Mouse (Mus musculus) olfactory bulb, adult 2 months (tissue): ENCODE data around the gene Ptgfrn. TPM values are rescaled to one million over a fixed set of nuclear protein-coding genes. Genes with fewer than 3 reads are reported as not detected.

Experiments used
- H3K27ac ChIP-seq: fragments of 200-500 bp; 2 replicates; pipeline ENCODE4 v1.5.1; 2012; ENCODE audit warnings: low read depth, low read length; ENCODE audit not compliant: insufficient read depth
- H3K4me1 ChIP-seq: fragments of 200-500 bp; 2 replicates; pipeline ENCODE4 v1.6.1; 2012; ENCODE audit warnings: low read length; ENCODE audit not compliant: control insufficient read depth, insufficient read depth
- H3K4me3 ChIP-seq: fragments of 200-500 bp; 2 replicates; pipeline ENCODE4 v1.5.1; 2012; ENCODE audit warnings: mild to moderate bottlenecking, low read depth, low read length, moderate library complexity; ENCODE audit not compliant: insufficient read depth
- CTCF ChIP-seq: fragments of 200-500 bp; IDR thresholded peaks from 2 replicates; pipeline ENCODE4 v1.5.1; 2012; ENCODE audit warnings: low read depth, mild to moderate bottlenecking, low read length, moderate library complexity; ENCODE audit not compliant: insufficient read depth
- POLR2A ChIP-seq: fragments of 200-500 bp; IDR thresholded peaks from 2 replicates; pipeline ENCODE4 v1.6.1; 2012; ENCODE audit warnings: mild to moderate bottlenecking, low read depth, low read length, moderate library complexity; ENCODE audit not compliant: insufficient read depth
- WGBS: fragments of 180-500 bp; shearing (Covaris S2); methylation state at CpG from one replicate; pipeline ENCODE4 v1.1.7; 2018; 5-methylcytosine and 5-hydroxymethylcytosine counted together
- polyA plus RNA-seq: library from polyadenylated mRNA; stranded (reverse); fragments of >200 nt; gene quantifications from 2 replicates; pipeline ENCODE4 v1.2.4, GENCODE M21; 2012; ENCODE audit warnings: low replicate concordance; ENCODE audit not compliant: missing spikeins, insufficient read depth, insufficient read length

Ptgfrn gene
- polyA plus RNA-seq, 1 experiment, result not detected

DNA sequence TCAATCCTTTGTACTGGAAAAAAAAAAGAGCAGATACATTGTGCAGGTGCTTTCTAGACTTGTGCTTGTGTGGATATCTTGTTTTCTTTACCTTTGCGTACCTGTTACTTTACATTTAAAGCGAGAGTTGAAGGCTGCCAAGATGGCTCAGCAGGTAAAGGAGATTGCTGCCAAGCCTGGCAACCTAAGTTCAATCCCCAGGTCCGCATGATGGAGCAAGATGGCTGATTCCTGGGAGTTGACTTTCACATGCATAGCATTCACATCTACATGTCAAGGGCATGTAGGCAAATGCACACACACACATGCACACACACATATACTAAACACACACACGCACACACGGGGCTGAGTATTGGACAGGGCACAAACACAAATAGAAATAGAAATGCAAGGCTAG lies 14.6 kb upstream of the Ptgfrn start:
- no peak overlapping the region for H3K27ac ChIP-seq
- no peak overlapping the region for H3K4me3 ChIP-seq
- no peaks in the 10 kb centered on the region for H3K4me1 ChIP-seq
- WGBS, result 99% methylated on average over 5 of the region's 5 CpGs
- no peak for TF ChIP-seq CTCF
- no peak for TF ChIP-seq POLR2A

GRCm38 (mm10) chr3:101122479-101122878 lies 12.4 kb upstream of the Ptgfrn start:
- H3K4me1 ChIP-seq, result no peaks in the 10 kb centered on the region
- no peak overlapping the region for H3K4me3 ChIP-seq
- WGBS, result 83% methylated on average over 3 of the region's 3 CpGs
- H3K27ac ChIP-seq, result no peak overlapping the region
- TF ChIP-seq CTCF (no peak), POLR2A (no peak)

DNA sequence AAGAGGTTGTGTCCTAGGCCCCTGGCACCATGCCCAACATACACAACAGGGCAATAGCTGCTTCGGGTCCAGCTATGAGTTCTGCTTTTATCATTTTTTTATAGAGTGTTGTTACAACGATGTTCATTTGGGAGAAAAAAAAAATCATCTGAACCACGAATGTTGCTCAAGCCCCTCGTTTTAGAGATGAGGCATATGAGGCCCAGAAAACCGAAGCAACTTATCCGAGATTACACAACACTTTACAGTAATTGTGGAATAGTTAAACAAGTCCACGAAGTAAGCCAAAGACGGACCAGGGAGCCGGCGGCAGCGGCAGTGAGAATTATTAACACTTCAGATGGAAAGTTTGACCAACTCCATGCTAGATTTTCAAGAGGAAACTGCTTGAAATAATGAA lies 7.7 kb upstream of the Ptgfrn start:
- WGBS, result 95% methylated on average over 11 of the region's 11 CpGs
- Histone ChIP-seq H3K4me1 (no peaks in the 10 kb centered on the region), H3K4me3 (no peak overlapping the region), H3K27ac (no peak overlapping the region)
- TF ChIP-seq POLR2A, result no peak
- no peak for TF ChIP-seq CTCF

- 96% methylated on average over 8 of the region's 8 CpGs for WGBS
- no peak overlapping the region for H3K4me3 ChIP-seq
- H3K4me1 ChIP-seq, result no peaks in the 10 kb centered on the region
- H3K27ac ChIP-seq, result no peak overlapping the region
- TF ChIP-seq CTCF, result no peak
- no peak for TF ChIP-seq POLR2A
Measured at GRCm38 (mm10) chr3:101117386-101117749, 7.3 kb upstream of the Ptgfrn start.

DNA sequence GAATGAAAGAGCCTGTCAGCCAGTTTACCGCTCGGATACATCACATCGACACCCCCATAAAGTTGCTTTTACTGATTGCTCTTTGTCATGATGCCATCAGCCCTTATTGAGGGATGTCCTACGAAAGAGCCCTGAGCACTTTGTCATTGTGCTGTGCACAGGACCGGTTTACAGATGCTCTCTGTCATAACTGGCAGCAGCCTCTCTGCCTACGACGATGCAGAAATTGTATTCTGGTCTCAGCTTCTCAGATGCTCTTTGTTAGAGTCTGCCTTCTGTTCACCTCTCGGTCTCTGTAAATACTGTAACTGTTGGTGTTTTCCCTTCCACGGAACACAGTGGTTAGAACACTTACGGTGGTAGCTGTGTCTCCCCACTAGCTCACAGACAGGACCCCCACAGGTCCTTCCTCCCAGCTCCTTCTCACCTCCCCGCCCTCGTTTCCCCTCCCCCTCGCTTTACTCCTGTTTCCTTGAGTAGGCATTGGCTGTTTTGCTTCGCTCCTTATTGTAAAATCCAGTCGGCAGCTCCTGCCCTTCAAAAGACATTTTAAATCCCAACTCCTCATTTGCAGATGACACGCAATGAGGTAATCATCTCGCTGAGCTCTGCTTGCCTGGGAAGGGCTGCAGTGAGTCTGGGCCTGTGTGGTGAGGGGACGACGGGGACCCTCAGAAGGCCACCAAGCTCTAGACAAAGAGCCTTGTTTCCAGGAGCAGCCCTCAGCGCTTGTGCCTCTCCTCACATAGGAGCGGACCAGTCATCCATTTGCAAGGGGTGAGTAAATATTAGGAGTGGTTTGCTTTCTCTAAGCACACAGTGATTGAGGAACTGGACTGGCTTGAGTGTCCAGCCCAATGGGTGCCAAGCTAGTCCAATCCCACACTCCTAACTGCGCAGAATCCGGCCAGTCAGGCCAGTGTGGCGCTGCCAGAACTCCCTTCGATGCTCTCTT lies 6.6 kb upstream of the Ptgfrn start:
- 59% methylated on average over 25 of the region's 25 CpGs for WGBS
- TF ChIP-seq CTCF (no peak), POLR2A (no peak)
- no peak overlapping the region for H3K27ac ChIP-seq

DNA sequence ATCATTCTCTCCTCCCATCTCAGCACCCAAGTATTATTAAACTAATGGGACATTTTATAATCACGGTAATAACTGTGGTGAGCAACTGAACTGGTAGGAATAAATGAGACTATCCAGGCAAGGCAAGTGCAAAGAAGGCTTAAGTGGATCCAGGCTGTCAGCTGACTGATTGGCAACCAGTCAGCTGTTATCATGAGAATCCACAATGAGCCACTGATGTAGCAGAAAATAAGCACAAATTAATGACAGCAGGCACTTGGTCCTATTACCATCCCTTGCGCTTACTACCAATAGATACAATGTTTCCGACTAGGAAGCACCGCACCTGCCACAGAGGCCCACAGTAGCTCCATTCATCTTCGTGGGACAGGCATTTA lies 2.4 kb upstream of the Ptgfrn start:
- Histone ChIP-seq H3K4me3 (no peak overlapping the region), H3K27ac (no peak overlapping the region), H3K4me1 (peaks cover 11% of the 10 kb centered on the region; the same call in 1 of the 2 replicates)
- 80% methylated on average over 5 of the region's 5 CpGs for WGBS
- TF ChIP-seq CTCF, result no peak

More for the DNA sequence above, 6.6 kb upstream of the Ptgfrn start:
- peaks cover 2% of the 10 kb centered on the region; the same call in 1 of the 2 replicates for H3K4me1 ChIP-seq
- no peak overlapping the region for H3K4me3 ChIP-seq

GRCm38 (mm10) chr3:101111848-101112517 lies 1.9 kb upstream of the Ptgfrn start:
- TF ChIP-seq POLR2A (no peak), CTCF (no peak)
- H3K4me1 ChIP-seq, result peaks cover 11% of the 10 kb centered on the region; the same call in 1 of the 2 replicates
- H3K27ac ChIP-seq, result no peak overlapping the region
- H3K4me3 ChIP-seq, result no peak overlapping the region
- 69% methylated on average over 7 of the region's 7 CpGs for WGBS

DNA sequence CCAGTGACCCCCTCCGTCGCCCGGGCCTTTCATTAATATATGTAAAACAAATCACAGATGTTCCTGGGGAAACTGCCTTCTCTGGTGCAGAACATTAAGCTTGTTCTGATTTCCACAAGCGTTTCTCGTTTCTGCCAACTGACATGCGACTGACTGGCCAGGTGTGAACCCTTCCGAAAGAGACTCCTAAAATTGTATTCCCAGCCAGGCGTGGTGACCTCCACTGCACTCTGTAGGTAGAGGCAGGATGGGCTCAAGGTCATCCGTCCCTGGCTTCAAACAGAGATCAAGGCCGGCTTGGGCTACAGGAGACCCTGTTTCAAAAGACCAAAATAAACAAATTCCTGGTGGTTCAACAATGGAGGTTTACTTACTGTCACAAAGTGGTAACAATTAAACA lies 1.2 kb upstream of the Ptgfrn start:
- no peak overlapping the region for H3K4me3 ChIP-seq
- no peak for TF ChIP-seq CTCF
- no peak for TF ChIP-seq POLR2A
- 73% methylated on average over 10 of the region's 10 CpGs for WGBS
- H3K27ac ChIP-seq, result no peak overlapping the region
- H3K4me1 ChIP-seq, result peaks cover 11% of the 10 kb centered on the region; the same call in 1 of the 2 replicates

DNA sequence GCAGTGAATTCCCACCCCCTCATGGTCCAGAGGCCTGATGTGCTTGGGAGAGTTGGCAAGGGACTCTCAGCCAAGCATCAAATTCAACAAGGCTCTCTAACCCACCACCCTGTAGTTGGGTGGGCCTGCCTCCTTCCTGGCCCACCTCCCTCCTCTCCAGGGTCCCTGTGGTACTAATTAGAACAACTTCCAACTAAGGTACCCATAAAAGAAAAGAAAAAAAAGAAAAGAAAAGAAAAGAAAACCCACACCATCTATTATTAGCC lies 693 bp upstream of the Ptgfrn start:
- Histone ChIP-seq H3K4me1 (peaks cover 12% of the 10 kb centered on the region), H3K27ac (no peak overlapping the region)
- TF ChIP-seq POLR2A (no peak), CTCF (no peak)

DNA sequence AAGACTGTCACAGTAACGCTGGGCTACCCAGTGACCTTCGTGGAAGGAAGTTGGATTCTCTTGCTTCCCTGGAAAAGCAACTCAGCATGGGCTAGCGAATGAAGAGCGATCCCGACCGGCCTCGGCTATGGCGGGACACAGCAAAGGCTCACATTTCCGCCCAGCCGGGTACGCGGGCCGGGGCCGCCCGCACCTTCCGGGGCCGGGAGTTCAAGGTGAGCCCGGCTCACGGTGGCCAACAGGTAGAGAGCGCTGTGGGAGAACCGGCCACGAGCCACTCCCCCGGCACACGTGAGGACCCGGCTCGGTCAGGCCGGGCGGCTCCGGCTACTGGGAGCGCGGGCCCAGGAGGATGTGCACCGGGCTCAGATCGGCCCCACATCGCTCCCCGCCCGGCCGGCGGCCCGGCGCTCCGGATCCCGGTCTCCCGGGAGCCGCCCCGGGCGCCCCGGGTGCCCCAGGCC lies 488 bp downstream of the Ptgfrn start:
- 1% methylated on average over 46 of the region's 47 CpGs for WGBS
- no peak for TF ChIP-seq POLR2A
- no peak for TF ChIP-seq CTCF
- Histone ChIP-seq H3K27ac (no peak overlapping the region), H3K4me3 (peak overlapping the region; percentile 79), H3K4me1 (peaks cover 17% of the 10 kb centered on the region)

More for the DNA sequence above, 693 bp upstream of the Ptgfrn start:
- no peak overlapping the region for H3K4me3 ChIP-seq
